Mouse (Mus musculus) thymus, adult 2 months (tissue): Measurements from ENCODE around the gene Ush2a.

ENCODE experiments used
- CTCF ChIP-seq: fragments of 200-500 bp; IDR thresholded peaks from 2 replicates; pipeline ENCODE4 v1.5.1; 2012; ENCODE audit warnings: mild to moderate bottlenecking, control low read depth, low read length, moderate library complexity, borderline replicate concordance; ENCODE audit not compliant: control insufficient read depth, poor library complexity, insufficient read depth; ENCODE audit errors: extremely low read depth
- POLR2A ChIP-seq: fragments of 200-500 bp; IDR thresholded peaks from 2 replicates; pipeline ENCODE4 v1.6.1; 2012; ENCODE audit warnings: mild to moderate bottlenecking, low read length, control low read depth, moderate library complexity; ENCODE audit not compliant: control insufficient read depth, poor library complexity, insufficient read depth; ENCODE audit errors: extremely low read depth

DNA sequence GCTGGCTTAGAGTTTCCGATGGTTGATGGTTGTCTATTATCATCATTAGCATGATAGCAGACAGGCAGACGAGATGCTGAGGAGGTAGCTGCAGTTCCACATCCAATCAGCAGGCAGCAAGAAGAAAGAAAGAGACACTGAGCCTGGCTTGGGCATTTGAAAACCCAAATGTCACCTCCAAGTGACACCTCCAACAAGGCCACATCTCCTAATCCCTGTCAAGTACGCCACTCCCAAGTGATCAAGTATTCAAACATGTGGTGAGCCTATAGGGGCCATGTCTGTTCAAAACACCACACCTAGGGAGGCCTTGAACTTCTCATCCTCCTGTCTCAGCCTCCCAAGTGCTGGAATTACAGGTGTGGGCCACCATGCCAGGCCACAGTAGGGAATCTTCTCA is 501.9 kb downstream of the Ush2a start:
- no peak for TF ChIP-seq POLR2A
- no peak for TF ChIP-seq CTCF
